Mouse (Mus musculus) liver, adult 2 months (tissue): ENCODE measurements around the gene Rasl10a. TPM values are rescaled to one million over a fixed set of nuclear protein-coding genes. Genes with fewer than 3 reads are reported as not detected.

ENCODE experiments used
- DNase-seq: peaks from one replicate; pipeline ENCODE4 v3.0.0-alpha.2; 2011; ENCODE audit warnings: low read depth, low spot score; ENCODE audit errors: extremely low read depth
- H3K27ac ChIP-seq: fragments of 200-500 bp; replicated peaks from 2 replicates; pipeline ENCODE4 v1.5.1; 2012; ENCODE audit warnings: low read depth, mild to moderate bottlenecking, control low read depth, inconsistent platforms, low read length; ENCODE audit not compliant: insufficient read depth
- H3K27me3 ChIP-seq: fragments of 200-500 bp; 2 replicates; pipeline ENCODE4 v1.6.1; 2012; ENCODE audit warnings: mild to moderate bottlenecking, moderate library complexity, low read length, inconsistent platforms; ENCODE audit not compliant: control insufficient read depth, insufficient read depth
- H3K36me3 ChIP-seq: fragments of 200-500 bp; 2 replicates; pipeline ENCODE4 v1.6.1; 2012; ENCODE audit warnings: low read length, inconsistent platforms; ENCODE audit not compliant: control insufficient read depth, insufficient read depth
- H3K4me1 ChIP-seq: fragments of 200-500 bp; 2 replicates; pipeline ENCODE4 v1.6.1; 2011; ENCODE audit warnings: low read length; ENCODE audit not compliant: control insufficient read depth, insufficient read depth
- H3K4me3 ChIP-seq: fragments of 200-500 bp; 2 replicates; pipeline ENCODE4 v1.5.1; 2011; ENCODE audit warnings: low read depth, mild to moderate bottlenecking, control low read depth, low read length, moderate library complexity; ENCODE audit not compliant: insufficient read depth
- H3K79me2 ChIP-seq: fragments of 200-500 bp; 2 replicates; pipeline ENCODE4 v1.6.1; 2012; ENCODE audit warnings: inconsistent platforms, mild to moderate bottlenecking, low read length, moderate library complexity; ENCODE audit not compliant: control insufficient read depth, insufficient read depth
- H3K9ac ChIP-seq: fragments of 200-500 bp; 2 replicates; pipeline ENCODE4 v1.6.1; 2012; ENCODE audit warnings: low read depth, mild to moderate bottlenecking, control low read depth, inconsistent platforms, low read length
- CTCF ChIP-seq: fragments of 200-500 bp; IDR thresholded peaks from 2 replicates; pipeline ENCODE4 v1.5.1; 2011; ENCODE audit warnings: low read depth, low read length, control low read depth
- POLR2A ChIP-seq: fragments of 200-500 bp; IDR thresholded peaks from 2 replicates; pipeline ENCODE4 v1.6.1; 2011; ENCODE audit warnings: low read length, control low read depth; ENCODE audit not compliant: insufficient read depth; ENCODE audit errors: extremely low read depth
- WGBS: fragments of 180-500 bp; shearing (Covaris S2); methylation state at CpG from one replicate; pipeline ENCODE4 v1.1.7; 2018; 5-methylcytosine and 5-hydroxymethylcytosine counted together
- polyA plus RNA-seq: library from polyadenylated mRNA; depleted of rRNA; stranded (reverse); fragments of >200 nt; gene quantifications from 2 replicates; pipeline ENCODE4 v1.2.3, GENCODE M21; 2012
- total RNA-seq: library from RNA; depleted of rRNA; stranded (reverse); fragments of >200 nt; gene quantifications from 2 replicates; pipeline ENCODE4 v1.2.3, GENCODE M21; 2014

Gene Rasl10a
- total and polyA plus RNA-seq, 2 experiments: 0.26 TPM; not detected in 1

DNA sequence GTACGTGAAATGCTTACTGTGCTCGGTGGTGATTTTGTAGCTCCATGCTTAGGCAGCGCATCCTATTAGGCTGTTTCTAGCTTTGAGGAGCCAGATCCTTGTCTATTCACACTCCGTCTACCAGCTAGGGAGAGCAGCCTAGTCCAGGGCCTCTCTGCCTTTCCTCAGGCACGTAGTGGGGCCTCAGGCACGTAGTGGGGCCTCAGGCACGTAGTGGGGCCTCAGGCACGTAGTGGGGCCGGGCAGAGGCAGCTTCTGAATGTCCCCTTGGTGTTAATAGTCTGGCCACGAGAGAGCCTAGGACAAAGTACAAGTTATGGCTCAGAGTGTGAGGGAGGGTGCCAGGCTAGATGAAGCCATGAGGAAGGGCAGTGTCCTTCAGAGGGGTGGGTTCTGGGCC lies 25.2 kb upstream of the Rasl10a start:
- H3K27ac ChIP-seq: no peak overlapping the region
- no peak for DNase-seq
- whole genome bisulfite sequencing: 76% methylated on average over 10 of the region's 10 CpGs
- peaks cover 50% of the 10 kb centered on the region for H3K36me3 ChIP-seq
- H3K4me3 ChIP-seq: no peak overlapping the region
- no peaks in the 10 kb centered on the region for H3K79me2 ChIP-seq
- no peak overlapping the region for H3K9ac ChIP-seq
- no peaks in the 10 kb centered on the region for H3K4me1 ChIP-seq
- TF ChIP-seq CTCF (no peak), POLR2A (no peak)
- H3K27me3 ChIP-seq: no peaks in the 10 kb centered on the region

DNA sequence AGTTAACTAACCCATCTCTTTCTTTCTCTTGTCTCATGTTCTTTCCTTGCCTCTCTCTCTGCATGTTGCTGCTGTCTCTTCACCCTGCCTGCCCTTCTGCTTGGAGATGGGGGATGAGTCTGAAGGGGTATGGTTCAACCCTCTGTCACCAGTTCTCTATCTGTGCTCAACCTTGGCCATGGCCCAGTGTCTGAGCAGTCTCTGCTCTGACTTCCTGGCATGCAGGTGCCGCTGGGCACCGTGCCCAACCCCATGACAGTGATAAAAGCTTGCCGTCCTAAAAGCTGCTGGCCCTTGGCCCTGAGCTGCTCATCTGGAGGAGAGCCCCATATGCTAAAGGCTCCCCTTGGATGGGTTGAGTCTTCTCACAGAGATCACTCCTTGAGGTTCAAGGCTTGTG lies 24.8 kb upstream of the Rasl10a start:
- no peak for TF ChIP-seq CTCF
- no peak for TF ChIP-seq POLR2A
- H3K27me3 ChIP-seq: no peaks in the 10 kb centered on the region
- H3K36me3 ChIP-seq: peaks cover 50% of the 10 kb centered on the region
- no peaks in the 10 kb centered on the region for H3K4me1 ChIP-seq
- H3K9ac ChIP-seq: no peak overlapping the region
- no peak overlapping the region for H3K27ac ChIP-seq
- H3K79me2 ChIP-seq: no peaks in the 10 kb centered on the region
- peak; percentile 70 for DNase-seq
- 12% methylated on average over 3 of the region's 3 CpGs for WGBS
- H3K4me3 ChIP-seq: no peak overlapping the region

DNA sequence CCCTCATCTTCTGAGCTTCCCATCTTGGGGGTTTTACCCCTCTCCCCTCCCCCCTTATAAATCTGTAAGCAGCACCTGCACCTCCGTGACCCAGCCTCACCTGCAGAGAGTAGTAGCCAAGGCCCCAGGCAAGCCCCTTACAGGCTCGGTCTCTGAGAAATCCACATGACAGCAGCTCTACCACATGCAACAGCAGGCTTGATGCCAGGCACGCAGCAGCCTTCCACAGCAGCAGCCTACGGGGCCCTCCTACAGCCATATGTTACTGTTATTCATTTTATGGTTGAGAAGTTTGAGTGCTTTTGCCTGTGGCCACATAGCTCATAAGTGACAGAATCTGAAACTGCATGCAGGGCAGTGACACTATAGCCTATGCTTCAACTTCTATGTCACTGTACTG lies 22.5 kb upstream of the Rasl10a start:
- 96% methylated on average over 4 of the region's 4 CpGs for WGBS
- TF ChIP-seq POLR2A (no peak), CTCF (no peak)
- no peak overlapping the region for H3K4me3 ChIP-seq
- H3K79me2 ChIP-seq: no peaks in the 10 kb centered on the region
- no peak overlapping the region for H3K27ac ChIP-seq
- no peaks in the 10 kb centered on the region for H3K27me3 ChIP-seq
- H3K9ac ChIP-seq: no peak overlapping the region
- H3K4me1 ChIP-seq: no peaks in the 10 kb centered on the region
- H3K36me3 ChIP-seq: peaks cover 48% of the 10 kb centered on the region
- DNase-seq: no peak

DNA sequence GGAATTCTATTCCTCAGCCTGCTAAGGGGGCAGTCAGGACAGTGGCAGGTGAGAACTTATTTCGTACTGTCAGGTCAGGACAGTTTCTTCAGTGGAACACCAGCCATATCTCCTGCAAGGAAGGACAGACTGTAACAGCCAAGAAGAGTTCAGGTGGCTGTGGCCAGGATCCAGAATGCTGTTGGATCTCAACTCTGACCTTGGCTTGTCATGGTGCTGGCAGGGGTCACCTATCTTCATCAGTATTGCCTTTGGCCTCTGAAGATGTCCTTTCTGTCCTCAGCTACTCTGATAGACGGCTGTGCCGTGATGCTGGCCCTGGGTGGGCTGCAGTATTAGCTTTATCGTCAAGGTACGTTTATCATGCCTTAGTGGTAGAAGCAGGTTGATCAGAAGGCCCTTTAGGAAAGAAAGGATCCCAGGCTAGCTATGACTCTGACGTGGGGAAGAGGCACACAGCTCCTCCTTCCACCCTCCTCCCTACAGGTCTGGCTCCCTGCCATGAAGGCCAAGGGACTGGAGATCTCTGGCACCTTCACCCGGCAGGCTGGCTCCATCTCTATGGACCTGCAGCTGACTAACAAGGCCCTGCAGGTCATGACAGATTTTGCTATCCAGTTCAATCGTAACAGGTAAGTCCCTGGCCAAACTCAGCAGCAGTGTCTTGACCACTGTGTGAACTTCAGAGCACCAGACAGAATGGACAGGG lies 20.6 kb upstream of the Rasl10a start:
- Histone ChIP-seq H3K27ac (no peak overlapping the region), H3K9ac (no peak overlapping the region), H3K36me3 (peaks cover 37% of the 10 kb centered on the region), H3K4me3 (no peak overlapping the region), H3K27me3 (no peaks in the 10 kb centered on the region), H3K79me2 (no peaks in the 10 kb centered on the region), H3K4me1 (no peaks in the 10 kb centered on the region)
- no peak for TF ChIP-seq CTCF
- no peak for TF ChIP-seq POLR2A
- 70% methylated on average over 8 of the region's 8 CpGs for WGBS
- no peak for DNase-seq

DNA sequence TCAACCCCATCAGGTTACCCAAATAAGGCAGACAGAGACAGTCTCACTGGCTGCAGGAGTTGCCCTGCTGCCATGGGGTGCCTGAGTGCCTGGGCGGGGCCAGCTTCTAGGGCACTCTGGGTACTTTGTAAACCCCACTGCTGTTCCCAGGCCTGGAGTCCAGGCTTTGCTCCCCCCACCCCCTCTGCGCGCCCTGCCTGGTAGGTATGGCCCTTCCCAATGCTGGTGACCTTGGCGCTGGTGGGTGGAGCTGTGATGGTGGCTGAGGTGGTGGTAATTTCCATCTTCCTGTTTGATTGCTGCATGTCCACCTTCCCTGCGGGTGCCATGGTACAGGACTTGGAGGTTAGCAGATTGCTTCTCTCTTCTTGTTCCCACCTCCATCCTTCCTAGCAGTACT lies 17.3 kb upstream of the Rasl10a start:
- Histone ChIP-seq H3K9ac (no peak overlapping the region), H3K36me3 (peaks cover 20% of the 10 kb centered on the region), H3K4me3 (no peak overlapping the region), H3K4me1 (no peaks in the 10 kb centered on the region), H3K27me3 (no peaks in the 10 kb centered on the region), H3K27ac (no peak overlapping the region), H3K79me2 (no peaks in the 10 kb centered on the region)
- DNase-seq: no peak
- TF ChIP-seq CTCF: no peak
- TF ChIP-seq POLR2A: no peak
- WGBS: 94% methylated on average over 5 of the region's 5 CpGs

DNA sequence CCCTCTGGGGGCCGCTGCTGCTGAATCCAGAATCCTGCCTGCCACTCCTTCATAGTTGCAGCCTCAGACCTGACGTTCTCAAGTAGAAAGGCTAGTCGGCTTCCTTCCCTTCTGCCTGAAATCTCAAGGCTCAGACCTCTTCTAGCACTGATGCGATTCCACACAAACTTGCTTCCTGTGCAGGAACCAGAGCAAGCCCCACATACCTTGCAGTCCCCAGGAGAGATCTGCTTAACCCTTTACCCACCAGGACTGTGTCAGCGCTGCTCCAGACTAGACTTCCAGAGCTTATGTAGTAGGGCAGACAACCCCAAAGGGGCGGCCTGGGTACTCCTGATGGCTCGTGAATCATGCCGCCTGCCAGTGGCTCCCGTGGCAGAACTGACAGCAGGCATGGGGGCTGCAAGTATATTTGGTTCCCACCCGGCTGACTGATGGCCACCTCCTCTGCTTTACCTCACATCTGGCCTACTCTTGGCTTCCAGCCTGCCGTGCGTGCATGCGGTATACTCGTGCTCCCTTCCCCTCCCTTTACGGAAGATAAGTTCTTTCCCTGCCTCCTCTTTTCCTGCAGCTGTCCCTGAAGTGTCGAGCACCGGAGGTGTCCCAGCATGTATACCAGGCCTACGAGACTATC lies 16.7 kb upstream of the Rasl10a start:
- Histone ChIP-seq H3K4me1 (no peaks in the 10 kb centered on the region), H3K4me3 (no peak overlapping the region), H3K36me3 (peaks cover 16% of the 10 kb centered on the region), H3K79me2 (no peaks in the 10 kb centered on the region), H3K9ac (no peak overlapping the region), H3K27ac (no peak overlapping the region), H3K27me3 (no peaks in the 10 kb centered on the region)
- WGBS: 89% methylated on average over 18 of the region's 18 CpGs
- no peak for DNase-seq
- TF ChIP-seq CTCF (no peak), POLR2A (no peak)
